1 mouse cellular context compared by ENCODE assay signal in the genomic region with DNA sequence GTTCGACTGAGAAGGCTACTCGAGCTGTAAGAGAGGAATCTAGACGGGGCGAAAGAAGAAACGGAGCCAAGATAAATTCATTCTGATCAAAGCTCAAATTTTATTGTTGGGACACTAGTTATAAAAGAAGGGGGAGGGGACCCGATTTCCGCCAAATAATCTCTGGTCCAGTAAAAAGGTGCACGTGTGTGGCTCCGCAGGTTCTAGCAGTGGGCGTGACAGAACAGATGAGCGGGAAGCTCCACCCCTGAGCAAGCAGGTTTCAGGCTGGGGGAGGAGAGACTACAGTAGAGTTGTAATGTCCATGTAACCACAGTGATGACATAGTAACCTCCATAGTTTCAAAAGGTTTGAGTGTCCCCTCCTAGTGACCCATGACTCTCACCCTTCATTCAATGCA. TPM values are rescaled to one million over a fixed set of nuclear protein-coding genes. Genes with fewer than 3 reads are reported as not detected.
"Had no signal": no experiment of that assay in that cellular context is flagged by ENCODE, and none has a peak within 500 bp of the region (broad histone marks: within the 10 kb centered on the region; RNA-seq: fewer than 3 reads in every experiment).

No protein-coding gene starts in this region.

RNA-seq across cellular contexts. Expression of gene Mapk13, which starts 41.6 kb away (rescaled TPM):
- polyA plus RNA-seq: inflammation-experienced regulatory T-cells, adult 6 months had no signal
